In genomic region chr16:49858907-49859853, GRCm38 (mm10) we compare ENCODE assay signal across 8 mouse cellular contexts. TPM values are rescaled to one million over a fixed set of nuclear protein-coding genes. Genes with fewer than 3 reads are reported as not detected.
DNase-seq lines count a peak whose midpoint lies in the region; ATAC-seq and TF ChIP-seq lines count a peak whose summit lies in the region.

No protein-coding gene starts in this region.

- TF ChIP-seq CTCF in midbrain, postnatal 0 days (IDR thresholded peaks at IDR 0.05): peak; percentile 21; the same call in 1 of the 2 replicates

- ATAC-seq in kidney, embryonic 16.5 days (ENCODE audit: low FRiP score, low TSS enrichment): no peak
- no peak for ATAC-seq in midbrain, postnatal 0 days (ENCODE audit: low FRiP score)

- no peak overlapping the region for H3K9ac ChIP-seq in kidney, embryonic 16.5 days (replicated peaks; ENCODE audit: low read length)
- no peak overlapping the region for H3K9ac ChIP-seq in midbrain, postnatal 0 days (replicated peaks; ENCODE audit: low read length, poor library complexity, severe bottlenecking)

- 73% methylated on average over 4 of the region's 4 CpGs for WGBS in kidney, embryonic 16.5 days
- 89% methylated on average over 4 of the region's 4 CpGs for WGBS in midbrain, postnatal 0 days

- no peak overlapping the region for H3K27ac ChIP-seq in kidney, embryonic 16.5 days (ENCODE audit: low read length)
- H3K27ac ChIP-seq in midbrain, postnatal 0 days (ENCODE audit: low read depth, low read length): no peak overlapping the region

- peak; percentile 44 for DNase-seq in adrenal gland, postnatal 14 days
- no peak for DNase-seq in adrenal gland, adult 18-20 months (ENCODE audit: low spot score in 2 of 2)
- DNase-seq in spleen, postnatal 36 days (ENCODE audit: low spot score in 2 of 2): peak; percentile 26 to 45
- no peak for DNase-seq in spleen, postnatal 14 days (ENCODE audit: low spot score in 2 of 2)
- DNase-seq in midbrain, postnatal 0 days (ENCODE audit: low spot score): no peak
- DNase-seq in frontal cortex, postnatal 14 days (ENCODE audit: low spot score in 2 of 2): no peak
- DNase-seq in cerebellum, postnatal 14 days: no peak

- peak overlapping the region; percentile 14 for H3K4me2 ChIP-seq in kidney, embryonic 16.5 days (replicated peaks; ENCODE audit: low read depth, low read length)
- no peak overlapping the region for H3K4me2 ChIP-seq in midbrain, postnatal 0 days (ENCODE audit: low read depth, low read length, poor library complexity, severe bottlenecking)

- no peaks in the 10 kb centered on the region for H3K9me3 ChIP-seq in kidney, embryonic 16.5 days (ENCODE audit: low read length)
- H3K9me3 ChIP-seq in midbrain, postnatal 0 days (ENCODE audit: low read length): no peaks in the 10 kb centered on the region

- H3K27me3 ChIP-seq in kidney, embryonic 16.5 days (ENCODE audit: insufficient read depth, low read length): no peaks in the 10 kb centered on the region
- no peaks in the 10 kb centered on the region for H3K27me3 ChIP-seq in midbrain, postnatal 0 days (ENCODE audit: insufficient read depth, low read length)

- peaks cover 17% of the 10 kb centered on the region for H3K4me1 ChIP-seq in kidney, embryonic 16.5 days (ENCODE audit: insufficient read depth, low read length)
- no peaks in the 10 kb centered on the region for H3K4me1 ChIP-seq in midbrain, postnatal 0 days (ENCODE audit: insufficient read depth, low read length)

- H3K4me3 ChIP-seq in kidney, embryonic 16.5 days (ENCODE audit: low read length): no peak overlapping the region
- H3K4me3 ChIP-seq in midbrain, postnatal 0 days (ENCODE audit: low read depth, low read length): no peak overlapping the region

- H3K36me3 ChIP-seq in kidney, embryonic 16.5 days (ENCODE audit: insufficient read depth, low read length): no peaks in the 10 kb centered on the region
- H3K36me3 ChIP-seq in midbrain, postnatal 0 days (ENCODE audit: insufficient read depth, low read length): no peaks in the 10 kb centered on the region

RNA-seq across cellular contexts. Expression of gene Cd47, which starts 58.8 kb away (rescaled TPM):
- 126 and 128 TPM in 2 replicates for total RNA-seq in adrenal gland, postnatal 14 days (2021)
- 100 to 1,000 TPM in 1 of 2 experiments, 10 to 100 TPM in 1; 87.8 to 195 TPM for total RNA-seq in adrenal gland, adult 18-20 months (2021)
- 75.2 and 78.0 TPM in 2 replicates for polyA plus RNA-seq in kidney, embryonic 16.5 days (2015; fragmentation: Nextera tagmentation; extraction: Ambion mirVana)
- 30.5 and 53.5 TPM in 2 replicates for total RNA-seq in midbrain, postnatal 0 days (2014; rRNA removed)
- 163 and 185 TPM in 2 replicates for polyA plus RNA-seq in midbrain, postnatal 0 days (2015; fragmentation: Nextera tagmentation; extraction: Ambion mirVana)

Comparison
In these comparisons a context has a peak if more than half of its experiments do, and no peak if none do; other contexts are left out.
1. DNase-seq: peak in adrenal gland, postnatal 14 days (single experiment) and spleen, postnatal 36 days (2 of 2); none in adrenal gland, adult 18-20 months (0 of 2), spleen, postnatal 14 days (0 of 2), midbrain, postnatal 0 days (single experiment), frontal cortex, postnatal 14 days (0 of 2) and cerebellum, postnatal 14 days (0 of 2).